Mouse (Mus musculus) bone marrow macrophage, adult 2 months (primary cell): Measurements from ENCODE around the gene Tcf25.

Source experiments
- CTCF ChIP-seq: IDR thresholded peaks from 2 replicates; pipeline ENCODE4 v1.5.1; 2012; ENCODE audit warnings: low read depth, mild to moderate bottlenecking, low read length, moderate library complexity
- POLR2A ChIP-seq: IDR thresholded peaks from 2 replicates; pipeline ENCODE4 v1.6.1; 2012; ENCODE audit warnings: mild to moderate bottlenecking, low read depth, low read length, borderline replicate concordance

GRCm38 (mm10) chr8:123422781-123423159 lies 49.2 kb downstream of the Tcf25 start:
- TF ChIP-seq CTCF (no peak), POLR2A (no peak)
